Mouse (Mus musculus): Measurements from ENCODE around the gene Tmem14c. TPM values are rescaled to one million over a fixed set of nuclear protein-coding genes. Genes with fewer than 3 reads are reported as not detected.
A peak's percentile ranks its signal among the peaks of the same experiment; 100 is the strongest.

Gene Tmem14c
- total and polyA plus RNA-seq, 2 experiments from 2014 or later = 45.5 to 141 TPM

DNA sequence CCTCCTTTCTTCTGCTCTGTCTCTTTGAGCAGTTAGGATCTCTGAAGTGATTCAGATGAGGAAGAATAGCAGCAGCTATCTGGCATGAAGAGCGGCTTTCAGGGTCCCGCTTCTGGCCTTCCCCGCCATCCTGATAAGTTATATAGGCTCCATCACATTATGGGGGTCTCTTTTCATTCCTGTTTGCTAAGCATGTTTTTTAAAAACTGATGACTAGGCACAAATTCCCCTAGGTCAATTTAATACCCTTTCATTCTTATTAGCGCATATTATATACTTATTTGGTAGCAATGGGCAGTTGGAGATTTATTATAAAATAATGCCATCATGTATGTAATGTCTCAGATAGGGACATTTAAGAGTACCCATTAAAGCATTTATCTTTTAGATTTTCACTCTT, 51.5 kb downstream of the Tmem14c start:
- DNase-seq (ENCODE audit: low spot score) (no peak), ATAC-seq (no peak)
- no peak for TF ChIP-seq CTCF (IDR thresholded peaks at IDR 0.05; ENCODE audit: low read depth)
- Histone ChIP-seq H3K36me3 (ENCODE audit: insufficient read depth, low read length) (no peaks in the 10 kb centered on the region), H3K4me2 (ENCODE audit: low read depth, low read length) (no peak overlapping the region), H3K4me1 (ENCODE audit: insufficient read depth, low read length) (no peaks in the 10 kb centered on the region), H3K27ac (no peak overlapping the region), H3K27me3 (ENCODE audit: insufficient read depth, low read length) (no peaks in the 10 kb centered on the region), H3K9ac (replicated peaks; ENCODE audit: low read length) (no peak overlapping the region), H3K4me3 (ENCODE audit: low read length) (no peak overlapping the region), H3K9me3 (ENCODE audit: low read length) (no peaks in the 10 kb centered on the region)
- WGBS = 95% methylated on average over 4 of the region's 4 CpGs

DNA sequence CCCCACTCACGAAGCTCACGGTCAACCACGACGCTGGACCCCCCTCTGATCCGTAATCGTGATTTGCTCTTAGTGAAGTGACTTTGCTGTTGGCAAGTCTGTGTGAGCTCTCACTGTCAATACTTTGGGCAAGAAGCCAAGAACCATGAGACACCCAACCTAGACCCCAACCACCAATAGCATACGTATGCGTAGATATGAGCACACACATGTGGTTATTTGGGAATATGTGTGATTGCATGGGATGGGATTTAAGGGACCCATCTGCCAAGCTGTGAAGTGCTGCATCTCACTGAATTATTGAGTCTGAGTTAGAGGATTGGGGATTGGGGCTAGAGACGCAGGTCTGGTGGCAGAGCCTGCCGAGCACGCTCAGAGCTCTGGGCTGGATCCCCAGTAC, 55.5 kb downstream of the Tmem14c start:
- ATAC-seq (no peak), DNase-seq (ENCODE audit: low spot score) (peak; percentile 2)
- H3K4me1 ChIP-seq (ENCODE audit: insufficient read depth, low read length) = no peaks in the 10 kb centered on the region
- H3K9me3 ChIP-seq (ENCODE audit: low read length) = no peaks in the 10 kb centered on the region
- no peak overlapping the region for H3K9ac ChIP-seq (replicated peaks; ENCODE audit: low read length)
- 84% methylated on average over 11 of the region's 11 CpGs for WGBS
- H3K4me3 ChIP-seq (ENCODE audit: low read length) = no peak overlapping the region
- H3K4me2 ChIP-seq (ENCODE audit: low read depth, low read length) = no peak overlapping the region
- no peak for TF ChIP-seq CTCF (IDR thresholded peaks at IDR 0.05; ENCODE audit: low read depth)
- no peak overlapping the region for H3K27ac ChIP-seq
- H3K36me3 ChIP-seq (ENCODE audit: insufficient read depth, low read length) = no peaks in the 10 kb centered on the region
- no peaks in the 10 kb centered on the region for H3K27me3 ChIP-seq (ENCODE audit: insufficient read depth, low read length)

Other genes starting within 250 kb of the Tmem14c start
- 11.1 and 12.0 TPM in 2 replicates for gene Gcnt2, start 156.5 kb upstream of the Tmem14c start, total RNA-seq (2014; rRNA removed)
- 2.9 and 3.1 TPM in 2 replicates for gene Gcnt2, start 156.5 kb upstream of the Tmem14c start, polyA plus RNA-seq (2015; fragmentation: Nextera tagmentation; extraction: Ambion mirVana)
- gene Pak1ip1, start 15.3 kb upstream of the Tmem14c start, total RNA-seq (2014; rRNA removed) = 34.2 and 42.2 TPM in 2 replicates
- 45.8 and 50.6 TPM in 2 replicates for gene Pak1ip1, start 15.3 kb upstream of the Tmem14c start, polyA plus RNA-seq (2015; fragmentation: Nextera tagmentation; extraction: Ambion mirVana)
- gene Mak, start 63.4 kb downstream of the Tmem14c start, total RNA-seq (2014; rRNA removed) = 0.18 and 1.2 TPM in 2 replicates
- gene Mak, start 63.4 kb downstream of the Tmem14c start, polyA plus RNA-seq (2015; fragmentation: Nextera tagmentation; extraction: Ambion mirVana) = 1.3 and 1.4 TPM in 2 replicates
- not detected in 2 replicates for gene Gcm2, start 94.7 kb downstream of the Tmem14c start, total RNA-seq (2014; rRNA removed)
- gene Gcm2, start 94.7 kb downstream of the Tmem14c start, polyA plus RNA-seq (2015; fragmentation: Nextera tagmentation; extraction: Ambion mirVana) = not detected in 2 replicates
- not detected in 2 replicates for gene Sycp2l, start 98.0 kb downstream of the Tmem14c start, total RNA-seq (2014; rRNA removed)
- 0.23 TPM in 1 of 2 replicates, not detected in the other for gene Sycp2l, start 98.0 kb downstream of the Tmem14c start, polyA plus RNA-seq (2015; fragmentation: Nextera tagmentation; extraction: Ambion mirVana)
- gene Elovl2, start 204.1 kb downstream of the Tmem14c start, total RNA-seq (2014; rRNA removed) = 26.8 and 32.3 TPM in 2 replicates
- gene Elovl2, start 204.1 kb downstream of the Tmem14c start, polyA plus RNA-seq (2015; fragmentation: Nextera tagmentation; extraction: Ambion mirVana) = 29.9 and 31.2 TPM in 2 replicates
- 44.2 and 44.8 TPM in 2 replicates for gene Smim13, start 233.6 kb downstream of the Tmem14c start, total RNA-seq (2014; rRNA removed)
- 26.7 and 27.5 TPM in 2 replicates for gene Smim13, start 233.6 kb downstream of the Tmem14c start, polyA plus RNA-seq (2015; fragmentation: Nextera tagmentation; extraction: Ambion mirVana)

Measured in hindbrain, postnatal 0 days (tissue).